Comparison of ENCODE assay signal across 8 mouse cellular contexts in the genomic region with DNA sequence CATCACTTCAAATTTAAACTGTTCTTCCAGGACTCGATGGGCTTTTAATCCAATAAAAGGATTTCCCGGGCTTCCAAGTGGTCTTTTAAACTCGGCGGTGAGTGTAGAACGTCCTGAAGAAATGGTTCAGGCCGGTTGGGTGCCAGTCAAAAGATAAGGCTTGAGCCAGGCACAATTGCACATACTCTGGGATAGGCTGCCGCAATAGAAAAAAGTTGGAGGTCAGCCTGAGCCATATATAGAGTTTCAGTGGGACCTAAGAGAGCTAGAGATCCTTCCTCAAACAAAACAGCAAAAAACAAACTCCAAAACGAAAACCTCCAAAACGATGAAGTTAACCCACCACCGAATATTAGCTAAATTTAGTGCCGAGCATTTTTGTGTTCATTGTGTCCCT. TPM values are rescaled to one million over a fixed set of nuclear protein-coding genes. Genes with fewer than 3 reads are reported as not detected.
DNase-seq lines count a peak whose midpoint lies in the region; ATAC-seq and TF ChIP-seq lines count a peak whose summit lies in the region.

No protein-coding gene starts in this region.

- no peak for DNase-seq in gastrocnemius, adult 2 months
- no peak for DNase-seq in gastrocnemius, postnatal 10 days
- no peak for DNase-seq in spleen, postnatal 36 days (ENCODE audit: low spot score in 2 of 2)
- no peak for DNase-seq in frontal cortex, postnatal 36 days (ENCODE audit: low spot score in 2 of 2)
- no peak for DNase-seq in gastrocnemius, adult 8-10 months (ENCODE audit: low spot score in 2 of 2)

- H3K27ac ChIP-seq in gastrocnemius, adult 2 months = peak overlapping the region; percentile 96
- peak overlapping the region; percentile 78 for H3K27ac ChIP-seq in embryonic fibroblast, embryonic 13.5 days (ENCODE audit: insufficient read depth, low read length)
- H3K27ac ChIP-seq in hindbrain, embryonic 13.5 days = peak overlapping the region; percentile 97; the same call in 1 of the 2 replicates
- 0 out of 2 replicates have a peak overlapping the region, but pooled peaks have one; percentile 98 for H3K27ac ChIP-seq in midbrain, embryonic 15.5 days

- H3K9ac ChIP-seq in hindbrain, embryonic 13.5 days = no peak overlapping the region
- H3K9ac ChIP-seq in midbrain, embryonic 15.5 days = no peak overlapping the region

- no peak for ATAC-seq in hindbrain, embryonic 13.5 days (ENCODE audit: low FRiP score)
- ATAC-seq in midbrain, embryonic 15.5 days (replicated peaks) = no peak

- peaks cover 4% of the 10 kb centered on the region; the same call in 1 of the 2 replicates for H3K4me1 ChIP-seq in embryonic fibroblast, embryonic 13.5 days (ENCODE audit: control insufficient read depth, insufficient read depth, low read length)
- H3K4me1 ChIP-seq in hindbrain, embryonic 13.5 days (replicated peaks) = peaks cover 21% of the 10 kb centered on the region
- H3K4me1 ChIP-seq in midbrain, embryonic 15.5 days = peaks cover 23% of the 10 kb centered on the region

- H3K4me2 ChIP-seq in hindbrain, embryonic 13.5 days = peak overlapping the region; percentile 64
- peak overlapping the region; percentile 54 for H3K4me2 ChIP-seq in midbrain, embryonic 15.5 days

- intact Hi-C loops in gastrocnemius, adult 2 months (cut with DNase I) = loop anchor here (5.0 kb wide), 1 partner anchor 63 kb away; no protein-coding TSS in a partner anchor

- TF ChIP-seq POLR2A in embryonic fibroblast, embryonic 13.5 days (IDR thresholded peaks at IDR 0.05; ENCODE audit: low read depth, low read length) = no peak

- 79% methylated on average over 11 of the region's 11 CpGs for WGBS in hindbrain, embryonic 13.5 days
- 47% methylated on average over 11 of the region's 11 CpGs for WGBS in midbrain, embryonic 15.5 days

- H3K36me3 ChIP-seq in hindbrain, embryonic 13.5 days = no peaks in the 10 kb centered on the region
- no peaks in the 10 kb centered on the region for H3K36me3 ChIP-seq in midbrain, embryonic 15.5 days (replicated peaks)

- H3K27me3 ChIP-seq in hindbrain, embryonic 13.5 days = no peaks in the 10 kb centered on the region
- H3K27me3 ChIP-seq in midbrain, embryonic 15.5 days (replicated peaks) = no peaks in the 10 kb centered on the region

- peak overlapping the region; percentile 92 for H3K4me3 ChIP-seq in gastrocnemius, adult 2 months
- H3K4me3 ChIP-seq in embryonic fibroblast, embryonic 13.5 days (ENCODE audit: insufficient read depth, low read length) = peak overlapping the region; percentile 71; the same call in 1 of the 2 replicates
- H3K4me3 ChIP-seq in hindbrain, embryonic 13.5 days = peak overlapping the region; percentile 87; the same call in 1 of the 2 replicates
- peak overlapping the region; percentile 82 for H3K4me3 ChIP-seq in midbrain, embryonic 15.5 days

- no peaks in the 10 kb centered on the region for H3K9me3 ChIP-seq in hindbrain, embryonic 13.5 days
- no peaks in the 10 kb centered on the region for H3K9me3 ChIP-seq in midbrain, embryonic 15.5 days

- TF ChIP-seq CTCF in gastrocnemius, adult 2 months (IDR thresholded peaks at IDR 0.05) = no peak
- no peak for TF ChIP-seq CTCF in embryonic fibroblast, embryonic 13.5 days (IDR thresholded peaks at IDR 0.05; ENCODE audit: borderline replicate concordance, insufficient read depth, low read length)

RNA-seq across cellular contexts. Expression of gene Oxct1, which starts 0.7 kb away (rescaled TPM):
- total RNA-seq in gastrocnemius, adult 2 months (2021) = 100 to 1,000 TPM; 266 to 585 TPM
- 10 to 100 TPM; 64.5 to 67.1 TPM for total RNA-seq in gastrocnemius, postnatal 10 days (2021)
- 158 and 206 TPM in 2 replicates for polyA plus RNA-seq in embryonic fibroblast, embryonic 13.5 days (2011; ENCODE audit: insufficient read length, low read depth, missing spikeins)
- polyA plus RNA-seq in hindbrain, embryonic 13.5 days (2015; fragmentation: Nextera tagmentation; extraction: Ambion mirVana) = 256 and 258 TPM in 2 replicates
- polyA plus RNA-seq in midbrain, embryonic 15.5 days (2015; fragmentation: Nextera tagmentation; extraction: Ambion mirVana) = 285 and 301 TPM in 2 replicates
- total RNA-seq in gastrocnemius, adult 8-10 months (2022) = 100 to 1,000 TPM; 233 to 311 (median 280) TPM

RNA-seq across cellular contexts. Expression of gene AW549877, which starts 30.0 kb away (rescaled TPM):
- 10 to 100 TPM; 12.6 to 13.4 TPM for total RNA-seq in gastrocnemius, adult 2 months (2021)
- total RNA-seq in gastrocnemius, postnatal 10 days (2021) = 10 to 100 TPM; 13.9 to 15.3 TPM
- 60.8 and 66.2 TPM in 2 replicates for polyA plus RNA-seq in embryonic fibroblast, embryonic 13.5 days (2011; ENCODE audit: insufficient read length, low read depth, missing spikeins)
- 40.0 and 41.5 TPM in 2 replicates for polyA plus RNA-seq in hindbrain, embryonic 13.5 days (2015; fragmentation: Nextera tagmentation; extraction: Ambion mirVana)
- 39.3 and 41.2 TPM in 2 replicates for polyA plus RNA-seq in midbrain, embryonic 15.5 days (2015; fragmentation: Nextera tagmentation; extraction: Ambion mirVana)
- 10 to 100 TPM in 3 of 4 experiments, 1 to 10 TPM in 1; 9.1 to 11.8 (median 10.5) TPM for total RNA-seq in gastrocnemius, adult 8-10 months (2022)

RNA-seq across cellular contexts. Expression of gene Fbxo4, which starts 46.1 kb away (rescaled TPM):
- 1 to 10 TPM; 3.6 to 4.3 TPM for total RNA-seq in gastrocnemius, adult 2 months (2021)
- total RNA-seq in gastrocnemius, postnatal 10 days (2021) = 1 to 10 TPM; 5.7 to 7.0 TPM
- 21.0 and 25.1 TPM in 2 replicates for polyA plus RNA-seq in embryonic fibroblast, embryonic 13.5 days (2011; ENCODE audit: insufficient read length, low read depth, missing spikeins)
- polyA plus RNA-seq in hindbrain, embryonic 13.5 days (2015; fragmentation: Nextera tagmentation; extraction: Ambion mirVana) = 8.2 and 8.3 TPM in 2 replicates
- 7.9 and 9.4 TPM in 2 replicates for polyA plus RNA-seq in midbrain, embryonic 15.5 days (2015; fragmentation: Nextera tagmentation; extraction: Ambion mirVana)
- total RNA-seq in gastrocnemius, adult 8-10 months (2022) = 1 to 10 TPM; 2.6 to 4.7 (median 3.1) TPM
